Mouse (Mus musculus) midbrain, embryonic 12.5 days (tissue): ENCODE measurements around the gene Gm11639. TPM values are rescaled to one million over a fixed set of nuclear protein-coding genes. Genes with fewer than 3 reads are reported as not detected.

Experiments
- ATAC-seq: fragments of 200-750 bp; cut with Nextera tagmentation; 2 replicates; pipeline ENCODE4 v1.8.0; 2017; ENCODE audit warnings: low read depth, moderate TSS enrichment, moderate library complexity; ENCODE audit not compliant: low FRiP score
- H3K27ac ChIP-seq: fragments of 300-500 bp; sonication (generic); replicated peaks from 2 replicates; pipeline ENCODE4 v1.5.1; 2016; ENCODE audit warnings: mild to moderate bottlenecking
- H3K27me3 ChIP-seq: fragments of 300-500 bp; sonication (generic); 2 replicates; pipeline ENCODE4 v1.6.1; 2016; ENCODE audit warnings: mild to moderate bottlenecking
- H3K36me3 ChIP-seq: fragments of 300-500 bp; sonication (generic); 2 replicates; pipeline ENCODE4 v1.6.1; 2016
- H3K4me1 ChIP-seq: fragments of 300-500 bp; sonication (generic); 2 replicates; pipeline ENCODE4 v1.6.1; 2016
- H3K4me2 ChIP-seq: fragments of 300-500 bp; sonication (generic); replicated peaks from 2 replicates; pipeline ENCODE4 v1.6.1; 2016; ENCODE audit warnings: mild to moderate bottlenecking, moderate library complexity
- H3K4me3 ChIP-seq: fragments of 300-500 bp; sonication (generic); 2 replicates; pipeline ENCODE4 v1.5.1; 2016; ENCODE audit warnings: mild to moderate bottlenecking
- H3K9ac ChIP-seq: fragments of 300-500 bp; sonication (generic); replicated peaks from 2 replicates; pipeline ENCODE4 v1.6.1; 2016; ENCODE audit warnings: mild to moderate bottlenecking, moderate library complexity
- H3K9me3 ChIP-seq: fragments of 300-500 bp; sonication (generic); 2 replicates; pipeline ENCODE4 v1.6.1; 2016; ENCODE audit warnings: mild to moderate bottlenecking
- WGBS: fragments of 180-500 bp; shearing (Covaris S2); methylation state at CpG from one replicate; pipeline ENCODE4 v1.1.7; 2016; 5-methylcytosine and 5-hydroxymethylcytosine counted together
- polyA plus RNA-seq: library from polyadenylated mRNA; unstranded; fragments of >200 nt; fragmentation: Nextera tagmentation; extraction: Ambion mirVana; gene quantifications from 2 replicates; pipeline ENCODE4 v1.2.1, GENCODE M21; 2016

The Gm11639 gene
- polyA plus RNA-seq, 1 experiment from 2014 or later: not detected

- Histone ChIP-seq H3K4me3 (no peak overlapping the region), H3K36me3 (no peaks in the 10 kb centered on the region), H3K4me1 (no peaks in the 10 kb centered on the region), H3K27ac (no peak overlapping the region), H3K9ac (no peak overlapping the region), H3K4me2 (no peak overlapping the region), H3K27me3 (no peaks in the 10 kb centered on the region), H3K9me3 (peaks cover 10% of the 10 kb centered on the region)
- WGBS: 83% methylated on average over 69 of the region's 69 CpGs
- ATAC-seq: no peak
These were observed 479.3 kb downstream of the Gm11639 start for GRCm38 (mm10) chr11:105164516-105165510.

GRCm38 (mm10) chr11:105166780-105167179, 481.3 kb downstream of the Gm11639 start:
- Histone ChIP-seq H3K4me3 (no peak overlapping the region), H3K9me3 (peaks cover 10% of the 10 kb centered on the region), H3K27me3 (no peaks in the 10 kb centered on the region), H3K36me3 (no peaks in the 10 kb centered on the region), H3K4me2 (no peak overlapping the region), H3K9ac (no peak overlapping the region), H3K4me1 (no peaks in the 10 kb centered on the region), H3K27ac (no peak overlapping the region)
- ATAC-seq: no peak
- 91% methylated on average over 10 of the region's 10 CpGs for WGBS

Other genes with a start within 250 kb of the Gm11639 start
- 36.9 and 38.1 TPM in 2 replicates for gene Kansl1, start 216.8 kb upstream of the Gm11639 start, polyA plus RNA-seq
- gene Cdc27, start 135.1 kb upstream of the Gm11639 start, polyA plus RNA-seq: 52.1 and 53.5 TPM in 2 replicates
- 2.1 and 2.4 TPM in 2 replicates for gene Myl4, start 135.0 kb upstream of the Gm11639 start, polyA plus RNA-seq
- 2.2 and 2.8 TPM in 2 replicates for gene Itgb3, start 77.7 kb upstream of the Gm11639 start, polyA plus RNA-seq